Mouse (Mus musculus) lung, adult 2 months (tissue): ENCODE measurements around the gene Olfr1280.

ENCODE experiments used
- CTCF ChIP-seq: fragments of 200-500 bp; IDR thresholded peaks from 2 replicates; pipeline ENCODE4 v1.5.1; 2011; ENCODE audit warnings: mild to moderate bottlenecking, low read length, control low read depth; ENCODE audit not compliant: insufficient read depth
- POLR2A ChIP-seq: fragments of 200-500 bp; IDR thresholded peaks from 2 replicates; pipeline ENCODE4 v1.6.1; 2011; ENCODE audit warnings: low read depth, mild to moderate bottlenecking, control low read depth, low read length, borderline replicate concordance; ENCODE audit errors: extremely low read depth

- TF ChIP-seq POLR2A (no peak), CTCF (no peak)
These were observed at the start of gene Olfr1280 for GRCm38 (mm10) chr2:111313717-111314116.
